Mouse (Mus musculus) forebrain, embryonic 15.5 days (tissue): Measurements from ENCODE around the gene Tmem127. TPM values are rescaled to one million over a fixed set of nuclear protein-coding genes. Genes with fewer than 3 reads are reported as not detected.
"Not testable (repeated sequence)": the region's sequence is repeated elsewhere in the genome, so short reads cannot be mapped to it uniquely, and the experiment has no call there.

ENCODE experiments used
- ATAC-seq: fragments of 200-750 bp; cut with Nextera tagmentation; replicated peaks from 2 replicates; pipeline ENCODE4 v1.8.0; 2017; ENCODE audit warnings: mild to moderate bottlenecking, moderate TSS enrichment, moderate library complexity
- H3K27ac ChIP-seq: fragments of 300-500 bp; sonication (generic); replicated peaks from 2 replicates; pipeline ENCODE4 v1.5.1; 2015; ENCODE audit warnings: mild to moderate bottlenecking, inconsistent platforms
- H3K27me3 ChIP-seq: fragments of 300-500 bp; sonication (generic); 2 replicates; pipeline ENCODE4 v1.6.1; 2015; ENCODE audit warnings: inconsistent platforms
- H3K36me3 ChIP-seq: fragments of 300-500 bp; sonication (generic); 2 replicates; pipeline ENCODE4 v1.6.1; 2015; ENCODE audit warnings: mild to moderate bottlenecking, inconsistent platforms
- H3K4me1 ChIP-seq: fragments of 300-500 bp; sonication (generic); 2 replicates; pipeline ENCODE4 v1.6.1; 2015; ENCODE audit warnings: inconsistent platforms
- H3K4me2 ChIP-seq: fragments of 300-500 bp; sonication (generic); replicated peaks from 2 replicates; pipeline ENCODE4 v1.6.1; 2015; ENCODE audit warnings: mild to moderate bottlenecking, inconsistent platforms
- H3K4me3 ChIP-seq: fragments of 300-500 bp; sonication (generic); 2 replicates; pipeline ENCODE4 v1.5.1; 2015; ENCODE audit warnings: mild to moderate bottlenecking, inconsistent platforms
- H3K9ac ChIP-seq: fragments of 300-500 bp; sonication (generic); replicated peaks from 2 replicates; pipeline ENCODE4 v1.6.1; 2015; ENCODE audit warnings: mild to moderate bottlenecking, inconsistent platforms
- H3K9me3 ChIP-seq: fragments of 300-500 bp; sonication (generic); 2 replicates; pipeline ENCODE4 v1.6.1; 2016; ENCODE audit warnings: inconsistent platforms
- WGBS: fragments of 180-500 bp; shearing (Covaris S2); methylation state at CpG from one replicate; pipeline ENCODE4 v1.1.7; 2015; ENCODE audit warnings: mixed read lengths; 5-methylcytosine and 5-hydroxymethylcytosine counted together
- polyA plus RNA-seq: library from polyadenylated mRNA; unstranded; fragments of >200 nt; fragmentation: Nextera tagmentation; extraction: Ambion mirVana; gene quantifications from 2 replicates; pipeline ENCODE4 v1.2.1, GENCODE M21; 2015

Tmem127 gene
- polyA plus RNA-seq, 1 experiment from 2014 or later: 51.0 TPM

DNA sequence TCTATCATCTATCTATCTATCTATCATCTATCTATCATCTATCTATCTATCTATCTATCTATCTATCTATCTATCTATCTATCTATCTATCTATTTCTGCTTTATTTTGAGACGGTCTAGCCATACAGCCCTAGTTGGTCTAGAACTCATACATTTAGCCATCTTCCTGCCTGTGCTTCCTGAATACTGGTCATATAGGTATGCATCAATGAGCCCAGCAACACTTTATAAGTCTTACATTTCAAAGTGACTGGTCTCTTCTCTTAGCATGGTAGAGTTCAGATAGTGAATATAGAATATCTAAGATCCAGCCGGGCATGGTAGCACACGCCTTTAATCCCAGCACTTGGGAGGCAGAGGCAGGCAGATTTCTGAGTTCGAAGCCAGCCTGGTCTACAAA is 56.5 kb downstream of the Tmem127 start:
- not testable (repeated sequence) for H3K27ac ChIP-seq, H3K9ac ChIP-seq, H3K4me1 ChIP-seq, H3K4me2 ChIP-seq, H3K27me3 ChIP-seq, H3K9me3 ChIP-seq, H3K4me3 ChIP-seq, ATAC-seq
- peaks cover 15% of the 10 kb centered on the region for H3K36me3 ChIP-seq
- WGBS: 96% methylated on average over 4 of the region's 4 CpGs

DNA sequence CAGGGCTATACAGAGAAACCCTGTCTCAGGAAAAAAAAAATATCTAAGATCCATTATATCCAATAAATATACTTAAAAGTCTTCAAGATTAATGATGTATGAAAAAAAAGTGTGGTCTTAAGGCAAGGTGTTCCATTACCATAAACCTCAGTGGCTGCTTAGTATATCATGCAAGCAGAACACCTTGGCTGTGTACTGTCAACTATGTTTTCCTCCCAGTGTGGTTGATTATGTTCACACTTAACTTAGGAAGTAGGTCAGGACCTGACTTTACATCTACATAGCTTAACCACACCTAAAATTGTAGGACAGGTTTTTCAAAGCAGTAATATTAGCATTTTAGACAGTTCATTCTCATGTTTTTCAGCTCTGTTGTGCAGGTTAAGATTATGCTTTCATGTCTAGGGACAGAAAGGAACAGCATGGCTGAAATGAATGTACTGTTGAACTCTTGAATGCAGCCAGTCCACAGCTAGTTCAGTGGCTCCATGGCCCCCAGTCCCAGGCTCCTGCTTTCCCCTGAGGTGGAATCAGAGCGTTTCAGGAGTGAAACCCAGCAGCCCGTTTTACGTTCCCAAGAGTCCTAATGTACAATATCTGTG is 57.0 kb downstream of the Tmem127 start:
- no peaks in the 10 kb centered on the region for H3K27me3 ChIP-seq
- peaks cover 11% of the 10 kb centered on the region for H3K36me3 ChIP-seq
- no peaks in the 10 kb centered on the region for H3K9me3 ChIP-seq
- no peak for ATAC-seq
- H3K4me1 ChIP-seq: no peaks in the 10 kb centered on the region
- H3K27ac ChIP-seq: no peak overlapping the region
- H3K4me3 ChIP-seq: no peak overlapping the region
- no peak overlapping the region for H3K9ac ChIP-seq
- H3K4me2 ChIP-seq: no peak overlapping the region
- WGBS: 89% methylated on average over 3 of the region's 3 CpGs

GRCm38 (mm10) chr2:127306123-127306522 is 58.4 kb downstream of the Tmem127 start:
- no peak for ATAC-seq
- Histone ChIP-seq H3K27me3 (no peaks in the 10 kb centered on the region), H3K9ac (no peak overlapping the region), H3K9me3 (no peaks in the 10 kb centered on the region), H3K4me3 (no peak overlapping the region), H3K27ac (no peak overlapping the region), H3K4me2 (no peak overlapping the region), H3K36me3 (no peaks in the 10 kb centered on the region), H3K4me1 (no peaks in the 10 kb centered on the region)

DNA sequence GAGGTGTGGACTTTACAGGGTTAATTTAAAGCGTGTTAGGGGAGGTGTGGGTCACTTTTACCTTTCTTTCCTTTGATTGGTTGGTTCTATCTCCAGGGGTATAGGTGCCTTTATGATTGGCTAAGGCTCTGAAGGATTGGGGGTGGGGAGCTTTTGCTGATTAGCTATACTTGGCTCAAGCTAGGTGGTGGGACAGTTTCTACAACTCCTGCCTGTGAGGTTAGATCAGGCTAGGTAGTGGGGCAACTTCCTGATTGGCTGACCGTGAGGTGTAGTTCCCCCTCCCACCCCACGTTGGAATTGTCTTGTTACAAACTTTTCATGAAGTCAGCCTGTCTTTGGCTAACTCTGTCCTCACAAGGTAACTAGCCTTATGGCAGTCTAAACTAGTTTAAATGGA is 59.5 kb downstream of the Tmem127 start:
- Histone ChIP-seq H3K4me2 (no peak overlapping the region), H3K4me3 (no peak overlapping the region), H3K27me3 (no peaks in the 10 kb centered on the region), H3K9me3 (no peaks in the 10 kb centered on the region), H3K27ac (no peak overlapping the region), H3K4me1 (no peaks in the 10 kb centered on the region), H3K9ac (no peak overlapping the region), H3K36me3 (no peaks in the 10 kb centered on the region)
- WGBS: 42% methylated on average over 3 of the region's 3 CpGs
- ATAC-seq: no peak

DNA sequence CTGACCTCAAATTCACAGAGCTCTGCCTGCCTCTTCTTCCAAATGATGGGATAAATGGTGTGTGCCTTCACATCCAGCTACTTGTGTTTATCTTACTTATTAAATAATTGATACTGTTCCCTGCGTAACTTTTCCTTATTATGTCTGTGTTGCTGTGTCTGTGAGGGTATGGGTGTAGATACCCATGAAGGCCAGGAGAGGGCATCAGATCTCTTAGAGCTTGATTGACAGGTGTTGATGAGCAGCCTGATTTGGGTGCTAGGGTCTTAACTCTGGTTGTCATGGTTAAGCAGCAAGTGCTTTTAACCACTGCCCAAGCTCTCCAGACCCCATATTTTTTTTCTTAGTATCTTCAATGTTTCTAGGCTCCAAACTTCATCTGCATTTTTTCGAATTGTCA is 61.0 kb downstream of the Tmem127 start:
- ATAC-seq: no peak
- Histone ChIP-seq H3K27ac (no peak overlapping the region), H3K9ac (no peak overlapping the region), H3K4me2 (no peak overlapping the region), H3K4me1 (no peaks in the 10 kb centered on the region), H3K36me3 (no peaks in the 10 kb centered on the region), H3K27me3 (no peaks in the 10 kb centered on the region), H3K9me3 (no peaks in the 10 kb centered on the region), H3K4me3 (no peak overlapping the region)
- WGBS: 87% methylated on average over 2 of the region's 2 CpGs

DNA sequence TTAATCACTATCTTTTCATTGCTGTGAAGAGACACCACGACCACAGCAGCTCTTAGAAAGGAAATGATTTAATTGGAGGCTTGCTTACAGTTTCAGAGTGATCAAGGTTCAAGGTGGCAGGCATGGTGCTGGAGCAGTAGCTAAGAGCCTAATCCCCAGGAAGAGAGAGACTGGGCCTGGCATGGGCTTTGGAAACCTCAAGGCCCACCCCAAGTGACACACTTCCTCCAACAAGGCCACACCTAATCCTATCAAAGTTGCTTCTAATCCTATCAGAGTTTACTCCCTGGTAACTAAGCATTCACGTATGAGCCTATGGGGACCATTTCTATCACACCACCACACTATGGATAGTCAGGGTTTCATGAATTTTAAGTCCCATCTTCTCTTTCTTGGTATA is 62.5 kb downstream of the Tmem127 start:
- Histone ChIP-seq H3K9me3 (no peaks in the 10 kb centered on the region), H3K9ac (no peak overlapping the region), H3K4me1 (no peaks in the 10 kb centered on the region), H3K4me3 (no peak overlapping the region), H3K27ac (no peak overlapping the region), H3K27me3 (no peaks in the 10 kb centered on the region), H3K36me3 (no peaks in the 10 kb centered on the region), H3K4me2 (no peak overlapping the region)
- no peak for ATAC-seq
- 54% methylated on average over 2 of the region's 2 CpGs for WGBS

GRCm38 (mm10) chr2:127310685-127311084 is 63.0 kb downstream of the Tmem127 start:
- Histone ChIP-seq H3K4me2 (no peak overlapping the region), H3K36me3 (no peaks in the 10 kb centered on the region), H3K9me3 (no peaks in the 10 kb centered on the region), H3K4me3 (no peak overlapping the region), H3K4me1 (no peaks in the 10 kb centered on the region), H3K27me3 (no peaks in the 10 kb centered on the region), H3K9ac (no peak overlapping the region), H3K27ac (no peak overlapping the region)
- no peak for ATAC-seq
- 94% methylated on average over 7 of the region's 7 CpGs for WGBS

Other genes with a start within 250 kb of the Tmem127 start
- gene Ap4e1, start 239.2 kb upstream of the Tmem127 start, polyA plus RNA-seq: 11.6 and 11.9 TPM in 2 replicates
- gene Blvra, start 177.2 kb upstream of the Tmem127 start, polyA plus RNA-seq: 27.2 and 32.9 TPM in 2 replicates
- gene Ncaph, start 114.0 kb upstream of the Tmem127 start, polyA plus RNA-seq: 38.4 and 41.0 TPM in 2 replicates
- 15.5 and 17.2 TPM in 2 replicates for gene Itpripl1, start 104.5 kb upstream of the Tmem127 start, polyA plus RNA-seq
- 1.3 and 1.7 TPM in 2 replicates for gene 1810024B03Rik, start 39.6 kb upstream of the Tmem127 start, polyA plus RNA-seq
- 57.0 and 59.8 TPM in 2 replicates for gene Snrnp200, start 39.5 kb upstream of the Tmem127 start, polyA plus RNA-seq
- 67.6 and 70.0 TPM in 2 replicates for gene Ciao1, start 92 bp upstream of the Tmem127 start, polyA plus RNA-seq
- gene Stard7, start 22.3 kb downstream of the Tmem127 start, polyA plus RNA-seq: 94.7 and 99.8 TPM in 2 replicates
- 7.4 and 7.7 TPM in 2 replicates for gene Dusp2, start 88.3 kb downstream of the Tmem127 start, polyA plus RNA-seq
- gene Astl, start 90.7 kb downstream of the Tmem127 start, polyA plus RNA-seq: not detected in 2 replicates
- gene Adra2b, start 115.3 kb downstream of the Tmem127 start, polyA plus RNA-seq: 0.88 and 1.00 TPM in 2 replicates
- gene Gpat2, start 177.3 kb downstream of the Tmem127 start, polyA plus RNA-seq: 0.09 TPM in 1 of 2 replicates, not detected in the other
- 29.9 and 33.1 TPM in 2 replicates for gene Fahd2a, start 196.7 kb downstream of the Tmem127 start, polyA plus RNA-seq